Mouse (Mus musculus): ENCODE measurements around the gene Mpl.

Gene Mpl

DNA sequence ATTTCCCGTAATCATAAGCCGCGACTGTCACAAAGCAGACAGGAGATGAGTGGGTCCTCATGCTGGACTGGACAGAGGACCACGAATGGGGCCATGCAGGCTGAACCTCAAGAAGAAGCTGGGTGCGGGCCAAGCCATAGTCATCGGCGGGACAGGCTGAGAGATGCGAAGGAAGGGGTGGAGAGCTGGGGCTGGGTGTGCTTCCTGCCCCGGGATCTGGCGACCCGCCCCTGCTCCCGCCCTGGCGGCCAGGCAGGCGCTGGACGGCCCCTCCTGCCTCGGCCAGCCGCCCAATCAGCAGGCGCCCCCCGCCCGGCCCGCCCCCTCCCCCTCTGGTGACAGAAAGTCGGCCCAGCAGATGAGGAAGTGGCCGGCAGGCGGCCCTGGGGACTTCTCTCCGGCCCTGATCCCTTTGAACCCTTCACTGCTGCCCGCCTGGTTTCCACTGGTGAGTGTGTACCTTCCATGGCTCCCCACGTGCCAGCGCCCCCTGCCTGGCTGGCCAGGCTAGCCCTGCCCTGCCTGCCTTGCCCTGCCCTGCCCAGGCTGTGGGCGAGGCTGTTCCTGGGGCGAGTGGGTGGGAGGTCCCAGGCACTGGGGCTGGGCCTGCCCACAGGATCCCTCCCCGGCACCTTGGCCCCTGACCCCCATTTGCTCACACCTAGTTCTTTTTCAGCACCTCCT is 29.4 kb downstream of the Mpl start, which contains the start of gene Elovl1:
Gene Elovl1 (plus strand): TSS at position 326 of the 684 bp plus-strand sequence.
- peak; percentile 68 for DNase-seq (ENCODE audit: low read depth)

DNA sequence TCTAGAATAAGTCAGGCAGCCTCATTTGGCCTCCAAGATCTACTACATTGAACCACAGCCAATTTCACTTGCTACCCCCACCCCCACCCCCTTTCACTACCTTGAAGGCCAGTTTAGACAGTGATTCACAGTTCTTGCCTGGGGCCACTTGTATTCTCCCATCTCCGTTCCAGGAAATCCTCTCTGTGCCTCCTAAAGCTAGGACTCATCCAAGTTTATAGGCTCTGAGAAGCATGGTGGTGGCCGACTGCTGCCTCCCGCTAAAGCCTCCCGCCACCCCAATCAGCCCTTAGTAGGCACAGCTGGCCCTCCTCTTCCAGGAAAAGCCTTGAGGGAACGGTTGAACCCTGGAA is 29.9 kb downstream of the Mpl start:
- no peak for DNase-seq (ENCODE audit: low read depth)

DNA sequence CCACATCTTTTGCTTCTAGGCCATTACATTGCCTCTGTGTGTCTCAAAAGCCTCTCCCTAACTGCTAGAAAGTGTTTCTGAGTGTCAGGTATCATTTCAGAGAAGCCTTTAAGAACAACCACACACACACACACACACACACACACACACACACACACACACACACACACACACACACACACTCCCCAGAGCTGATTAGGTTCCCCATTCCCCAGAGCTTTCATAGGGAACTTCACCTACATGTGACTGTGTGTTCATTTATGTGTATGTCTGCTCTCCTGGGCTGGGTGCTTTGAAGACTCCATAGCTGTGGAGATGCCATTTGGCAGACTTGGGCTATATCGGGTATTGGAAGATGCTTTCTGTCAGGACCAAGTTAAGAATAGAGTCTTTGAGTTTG is 31.9 kb downstream of the Mpl start:
- no peak for DNase-seq (ENCODE audit: low read depth)

DNA sequence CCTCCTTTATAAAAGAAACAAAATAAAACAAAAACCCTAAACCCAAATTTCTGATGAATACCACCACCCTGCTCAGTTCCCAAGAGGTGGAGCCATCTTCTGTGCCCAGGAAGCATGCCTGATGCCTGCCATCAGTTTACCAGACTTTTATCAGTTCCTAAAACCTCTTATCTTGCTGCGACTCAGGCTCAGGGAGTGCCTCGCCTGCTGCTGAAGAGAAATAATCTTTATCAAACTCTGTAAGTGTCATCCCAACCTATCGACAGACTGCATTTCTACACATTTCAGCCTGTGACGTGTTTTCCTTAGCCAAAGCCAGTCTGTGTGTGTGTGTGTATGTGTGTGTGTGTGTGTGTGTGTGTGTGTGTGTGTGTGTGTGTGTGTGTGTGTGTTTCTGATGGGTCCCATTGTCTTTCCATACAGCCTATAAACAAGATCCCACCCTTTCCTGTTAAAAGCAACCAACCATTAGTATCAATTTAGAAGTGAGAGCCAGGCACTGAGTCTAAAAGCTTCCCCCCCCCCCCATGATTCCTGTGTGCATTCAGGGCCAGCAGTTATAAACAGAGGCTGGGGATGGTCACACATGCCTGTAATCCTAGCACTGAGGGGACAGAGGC is 32.7 kb downstream of the Mpl start:
- no peak for DNase-seq (ENCODE audit: low read depth)

DNA sequence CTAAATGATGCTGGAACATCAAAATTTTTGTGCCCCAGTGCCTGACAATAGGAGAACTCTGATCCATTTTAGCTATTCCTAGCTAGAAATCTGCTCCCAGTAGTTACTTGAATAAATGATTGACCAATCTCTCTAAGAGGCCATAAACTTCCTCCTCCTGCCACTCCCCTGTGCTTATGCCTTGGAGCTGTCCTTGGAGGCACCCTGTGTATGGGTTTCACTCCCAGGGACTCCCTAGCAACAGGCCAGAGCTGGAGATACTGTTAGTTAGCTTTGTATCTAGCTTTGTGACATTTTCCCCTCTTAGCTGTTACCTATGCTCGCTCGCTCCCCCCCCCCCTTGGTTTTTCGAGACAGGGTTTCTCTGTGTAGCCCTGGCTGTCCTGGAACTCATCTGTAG is 35.9 kb downstream of the Mpl start:
- no peak for DNase-seq (ENCODE audit: low read depth)

DNA sequence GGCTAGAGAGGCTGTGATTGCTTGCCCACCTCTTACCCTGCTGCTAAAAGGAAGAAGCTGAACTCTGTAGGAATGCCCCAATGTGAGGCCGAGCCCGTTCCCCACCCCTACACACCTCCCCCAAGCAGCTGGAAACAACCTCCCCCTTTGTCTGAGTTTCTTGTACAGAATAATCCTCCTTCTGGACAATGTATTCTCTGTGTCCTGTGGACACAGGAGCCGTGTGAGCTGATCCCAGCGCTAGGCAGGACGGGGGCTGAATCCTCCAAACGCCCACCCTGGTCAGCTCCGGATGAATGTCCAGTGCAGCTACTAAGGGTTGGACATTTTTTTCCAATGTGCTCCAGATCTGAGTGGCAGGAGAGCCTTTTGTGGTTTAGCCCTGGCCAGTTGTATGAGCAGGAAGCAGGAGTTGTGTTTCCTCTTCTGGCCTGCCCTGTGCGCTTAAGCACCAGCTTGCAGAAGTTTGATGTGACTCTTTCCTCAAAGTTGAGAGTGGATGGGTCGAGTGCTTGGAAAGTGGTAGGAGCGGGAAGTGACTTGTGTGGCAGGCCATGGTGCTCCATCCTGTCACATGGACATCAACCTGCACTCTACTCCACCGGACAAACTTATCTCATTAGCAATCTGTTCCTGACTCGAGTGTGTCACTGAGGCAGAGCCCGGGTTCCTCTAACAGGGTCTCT is 40.1 kb downstream of the Mpl start:
- DNase-seq (ENCODE audit: low read depth) = no peak

DNA sequence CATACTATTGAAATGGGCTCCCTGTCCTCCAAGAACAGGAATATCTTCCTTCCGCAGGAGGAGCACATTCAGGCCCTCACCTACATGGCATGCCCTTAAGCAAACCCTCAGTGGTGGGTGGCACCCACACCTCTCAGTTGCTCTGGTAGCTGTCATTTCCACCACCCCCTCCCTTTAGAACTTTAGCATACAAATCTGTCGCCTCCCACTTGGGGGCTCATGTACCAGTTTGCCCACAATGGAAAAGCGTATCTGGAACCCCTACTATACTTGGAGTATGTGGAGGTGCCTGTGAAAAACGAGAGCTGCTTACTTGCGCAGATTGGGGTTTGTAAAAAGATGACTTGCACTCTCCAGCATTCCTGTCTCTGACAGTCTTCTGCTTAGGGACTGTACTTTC is 41.0 kb downstream of the Mpl start:
- no peak for DNase-seq (ENCODE audit: low read depth)

DNA sequence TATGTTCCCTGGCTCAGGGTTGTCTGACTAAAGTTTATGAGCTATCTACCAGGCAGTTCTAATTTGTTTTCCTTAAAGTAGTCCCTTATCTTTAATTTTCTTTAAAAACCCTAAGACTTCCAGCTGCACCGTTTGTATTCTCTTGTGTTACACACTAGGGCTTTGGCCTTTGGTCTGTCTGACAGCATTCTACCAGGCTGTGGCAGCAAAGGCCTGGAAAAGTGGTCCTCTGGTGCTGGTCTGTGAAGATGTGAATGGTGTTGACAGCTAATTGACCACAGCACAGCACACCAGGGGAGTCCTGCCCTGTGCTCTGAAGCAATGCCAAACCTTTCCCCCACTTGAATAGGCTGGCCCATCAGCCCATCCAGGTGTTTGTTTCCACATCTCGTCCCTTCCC is 41.5 kb downstream of the Mpl start:
- DNase-seq (ENCODE audit: low read depth) = peak; percentile 9

DNA sequence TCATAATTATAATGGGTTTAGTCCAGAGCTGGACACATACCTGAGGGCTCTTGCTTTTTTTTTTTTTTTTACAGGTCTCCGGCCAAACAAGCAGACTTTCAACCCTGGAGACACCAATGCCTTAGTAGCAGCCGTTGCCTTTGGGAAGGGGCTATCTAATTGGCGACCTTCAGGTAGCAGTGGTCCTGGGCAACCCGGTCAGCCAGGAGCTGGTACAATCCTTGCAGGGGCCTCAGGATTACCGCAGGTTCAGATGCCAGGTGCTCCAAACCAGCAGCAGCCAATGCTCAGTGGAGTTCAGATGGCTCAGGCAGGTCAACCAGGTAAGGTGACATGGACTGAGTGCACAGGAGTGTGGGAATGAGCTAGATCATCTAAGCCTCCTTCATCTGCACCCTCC is 43.8 kb downstream of the Mpl start:
- no peak for DNase-seq (ENCODE audit: low read depth)

DNA sequence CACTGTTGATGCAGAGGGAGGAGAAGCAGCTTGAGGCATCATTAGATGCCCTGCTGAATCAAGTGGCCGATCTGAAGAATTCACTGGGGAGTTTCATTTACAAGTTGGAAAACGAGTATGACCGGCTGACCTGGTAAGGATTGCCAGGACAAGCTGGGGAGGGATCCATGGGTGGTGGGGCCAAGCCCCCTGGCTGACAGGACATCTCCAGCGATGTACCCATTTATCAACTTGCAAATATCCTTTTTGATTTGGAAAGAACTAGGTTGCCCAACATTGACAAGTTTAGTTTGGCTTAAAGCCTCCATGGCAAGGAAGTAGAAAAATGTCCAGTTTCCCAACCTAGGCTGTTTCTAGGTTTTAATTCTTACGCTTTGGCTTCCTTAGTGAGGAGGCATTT is 46.4 kb downstream of the Mpl start:
- DNase-seq (ENCODE audit: low read depth) = no peak

DNA sequence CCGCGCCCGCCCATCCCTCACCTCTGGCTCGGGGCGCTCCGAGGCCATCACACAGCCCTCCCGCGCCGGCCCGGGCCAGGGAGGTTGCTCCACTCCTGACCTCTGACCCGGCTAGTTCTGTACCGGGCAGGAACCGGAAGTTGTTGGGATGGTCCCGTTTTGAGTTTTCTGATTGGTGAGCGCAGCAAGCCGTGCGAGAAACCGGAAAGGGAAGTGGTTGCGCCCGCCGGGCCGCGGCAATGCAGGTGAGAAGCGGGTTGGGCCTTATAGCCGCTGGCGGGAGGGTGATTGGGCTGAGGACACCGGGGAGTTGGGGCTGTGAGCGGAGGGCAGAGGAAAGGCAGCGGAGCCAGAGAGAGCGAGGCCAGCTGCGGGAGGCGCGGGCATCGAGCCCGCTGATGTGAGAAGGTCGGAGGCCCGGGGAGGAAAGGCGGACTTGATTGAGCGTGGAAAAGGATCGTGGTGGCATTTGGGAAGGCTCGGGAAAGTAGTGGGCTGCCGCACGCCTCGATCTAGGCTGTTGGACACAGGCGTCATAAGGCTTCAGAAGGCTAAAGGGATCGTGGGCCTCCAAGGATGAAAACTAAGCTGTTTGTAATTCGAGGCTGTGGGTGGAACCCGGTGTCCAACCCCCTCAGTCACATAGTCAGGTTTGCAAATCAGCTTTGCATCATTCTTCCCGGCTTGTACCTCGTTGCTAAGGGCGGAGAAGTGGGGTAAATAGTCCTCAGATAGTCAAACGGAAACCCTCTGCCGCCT is 48.0 kb downstream of the Mpl start, which contains the start of the genes Szt2 and Med8:
Gene Szt2 (minus strand): TSS at position 132 of the 759 bp plus-strand sequence.
Gene Med8 (plus strand): TSS at position 196 of the 759 bp plus-strand sequence.
- DNase-seq (ENCODE audit: low read depth) = peak; percentile 74

DNA sequence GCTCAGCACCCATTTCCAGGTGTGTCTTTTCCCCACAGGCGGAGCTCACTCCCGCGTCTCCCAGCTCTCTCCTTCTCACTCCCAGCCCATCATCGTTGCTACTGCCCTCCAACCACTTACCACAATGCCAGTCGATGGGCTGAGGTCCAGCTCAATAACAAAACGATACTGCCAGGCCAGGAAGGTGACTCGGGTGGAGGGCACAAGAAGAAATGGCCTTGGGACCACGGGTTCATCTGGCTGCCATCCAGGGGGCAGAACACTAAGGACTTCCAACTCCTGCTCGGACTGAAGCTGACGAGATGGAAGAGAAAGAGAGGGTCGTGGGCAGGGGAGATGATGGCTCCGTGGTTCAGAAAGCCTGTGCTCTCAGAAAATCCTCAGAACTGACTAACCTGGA is 54.6 kb downstream of the Mpl start:
- DNase-seq (ENCODE audit: low read depth) = no peak

DNA sequence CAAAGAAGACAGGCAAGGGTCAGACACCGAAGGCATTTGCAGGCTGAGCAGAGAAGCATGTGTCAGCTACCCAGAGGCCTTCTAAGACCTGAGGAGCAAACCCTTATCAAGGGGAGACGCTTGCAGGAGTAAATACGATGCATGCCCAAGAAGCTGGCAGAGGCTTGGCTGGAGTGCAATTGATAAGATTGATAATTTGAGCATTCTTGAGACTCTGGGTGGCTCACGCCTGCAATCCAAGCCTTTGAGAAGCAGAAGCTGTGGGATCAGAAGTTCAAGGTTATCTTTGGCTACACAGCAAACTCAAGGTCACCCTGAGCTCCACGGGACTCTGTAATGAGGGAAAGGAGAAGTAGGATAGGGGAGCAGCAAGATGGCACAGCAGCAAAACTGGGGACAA is 55.4 kb downstream of the Mpl start:
- no peak for DNase-seq (ENCODE audit: low read depth)

DNA sequence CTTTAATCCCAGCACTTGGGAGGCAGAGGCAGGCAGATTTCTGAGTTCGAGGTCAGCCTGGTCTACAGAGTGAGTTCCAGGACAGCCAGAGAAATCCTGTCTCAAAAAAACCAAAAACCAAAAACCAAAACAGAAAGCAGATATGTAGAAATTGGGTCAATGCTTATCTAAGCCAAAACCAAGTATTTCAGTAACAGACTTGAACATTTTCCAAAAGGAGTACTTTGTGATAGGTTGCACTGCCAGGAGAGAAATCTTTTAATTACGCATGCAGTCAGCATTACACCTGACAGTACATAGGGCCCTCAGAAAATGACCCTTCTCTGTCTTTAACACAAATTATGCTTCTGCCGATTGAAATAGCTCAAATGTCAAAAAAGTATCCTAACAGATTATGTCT is 55.9 kb downstream of the Mpl start:
- DNase-seq (ENCODE audit: low read depth) = no peak

DNA sequence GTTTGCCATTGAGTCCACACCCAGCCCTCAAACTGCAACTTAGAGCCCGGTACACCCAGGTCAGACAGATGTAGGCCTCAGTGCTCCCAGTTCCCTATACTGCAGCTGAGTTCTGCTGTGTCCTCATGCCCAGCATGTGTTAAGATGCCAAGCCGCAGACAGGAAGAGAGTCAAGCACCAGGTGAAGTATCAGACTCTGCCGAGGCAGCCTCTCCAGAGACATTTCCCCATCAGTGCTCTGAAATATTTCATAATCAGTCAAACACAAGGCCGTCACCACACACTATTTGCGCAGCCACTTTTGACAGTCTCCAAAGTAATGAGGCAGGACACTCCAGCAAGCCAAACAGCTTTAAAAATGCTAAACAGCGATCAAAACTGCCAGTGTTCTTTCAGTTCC is 58.9 kb downstream of the Mpl start:
- no peak for DNase-seq (ENCODE audit: low read depth)

DNA sequence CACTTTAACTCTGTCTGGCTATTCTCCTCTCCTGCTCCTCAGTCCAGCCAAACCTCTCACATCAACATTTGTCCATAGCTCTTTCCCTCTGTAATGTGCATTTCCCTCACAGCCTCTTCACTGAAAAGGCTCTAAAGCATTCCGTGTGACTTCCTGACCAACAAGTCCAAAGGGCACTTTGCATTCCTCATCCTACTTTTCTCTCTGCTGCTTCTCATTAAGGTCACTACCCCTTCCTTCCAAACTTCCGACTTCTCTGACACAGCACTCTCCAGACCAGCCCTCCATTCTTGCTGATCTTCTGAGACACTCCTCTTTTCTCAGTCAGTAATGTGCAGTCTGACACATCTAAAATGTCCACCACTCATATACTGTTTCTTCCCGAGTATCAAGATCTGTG is 60.9 kb downstream of the Mpl start:
- no peak for DNase-seq (ENCODE audit: low read depth)

DNA sequence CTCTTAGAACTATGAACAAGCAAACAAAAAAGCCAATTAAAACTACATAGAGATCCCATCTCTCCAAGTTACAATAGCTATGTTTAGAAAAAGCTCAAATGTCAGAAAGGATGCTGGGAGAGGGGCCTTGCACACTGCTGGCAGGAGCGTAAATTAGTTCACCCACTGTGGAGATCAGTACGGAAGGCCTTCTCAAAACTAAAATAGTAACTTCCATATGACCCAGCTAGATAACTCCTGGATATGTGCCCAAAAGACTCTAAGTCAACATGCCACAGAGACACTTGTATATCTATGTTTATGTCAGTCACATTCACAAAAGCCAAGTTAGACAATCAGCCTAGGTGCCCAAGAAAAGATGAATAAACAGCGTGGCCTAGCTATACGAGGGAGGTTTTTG is 62.0 kb downstream of the Mpl start:
- no peak for DNase-seq (ENCODE audit: low read depth)

DNA sequence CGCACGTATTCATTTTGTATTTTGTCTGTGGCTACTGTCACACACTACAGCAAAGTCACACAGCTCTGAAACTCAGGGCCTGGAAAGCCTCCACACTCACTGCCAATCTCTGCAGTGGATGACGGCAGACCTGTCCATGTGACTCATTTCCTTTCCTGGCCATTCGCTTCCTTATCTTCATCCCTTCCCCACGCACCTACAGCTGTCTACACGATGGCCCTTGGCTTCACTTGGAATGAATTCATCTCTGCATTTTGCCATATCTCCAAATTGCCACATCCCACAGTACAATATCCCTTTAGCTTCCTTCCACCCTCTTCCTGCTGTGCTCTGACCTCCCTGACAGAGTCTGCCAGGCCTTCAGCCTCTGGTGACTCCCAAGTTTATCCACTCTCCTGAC is 62.8 kb downstream of the Mpl start:
- no peak for DNase-seq (ENCODE audit: low read depth)

Measured in fibroblast of lung, adult 2 months (primary cell).